Mouse (Mus musculus) embryonic facial prominence, embryonic 14.5 days (tissue): ENCODE results near the gene Camta2. TPM values are rescaled to one million over a fixed set of nuclear protein-coding genes. Genes with fewer than 3 reads are reported as not detected.

Experiments used
- ATAC-seq: fragments of 200-750 bp; cut with Nextera tagmentation; 2 replicates; pipeline ENCODE4 v1.8.0; 2017; ENCODE audit warnings: low read depth, moderate number of reproducible peaks, moderate TSS enrichment
- DNase-seq: peaks from one replicate; pipeline ENCODE4 v3.0.0-alpha.2; 2015; ENCODE audit warnings: low spot score
- H3K27ac ChIP-seq: fragments of 300-500 bp; sonication (generic); replicated peaks from 2 replicates; pipeline ENCODE4 v1.5.1; 2014; ENCODE audit warnings: low read depth, mild to moderate bottlenecking, low read length, moderate library complexity
- H3K27me3 ChIP-seq: fragments of 300-500 bp; sonication (generic); replicated peaks from 2 replicates; pipeline ENCODE4 v1.6.1; 2014; ENCODE audit warnings: low read length; ENCODE audit not compliant: control insufficient read depth, insufficient read depth
- H3K36me3 ChIP-seq: fragments of 300-500 bp; sonication (generic); 2 replicates; pipeline ENCODE4 v1.6.1; 2014; ENCODE audit warnings: low read length, mixed read lengths; ENCODE audit not compliant: control insufficient read depth, insufficient read depth
- H3K4me1 ChIP-seq: fragments of 300-500 bp; sonication (generic); 2 replicates; pipeline ENCODE4 v1.6.1; 2014; ENCODE audit warnings: antibody characterized with exemption, low read length; ENCODE audit not compliant: control insufficient read depth, insufficient read depth
- H3K4me2 ChIP-seq: fragments of 300-500 bp; sonication (generic); 2 replicates; pipeline ENCODE4 v1.6.1; 2014; ENCODE audit warnings: low read depth, mild to moderate bottlenecking, low read length, moderate library complexity, mixed read lengths
- H3K4me3 ChIP-seq: fragments of 300-500 bp; sonication (generic); 2 replicates; pipeline ENCODE4 v1.5.1; 2014; ENCODE audit warnings: low read depth, mild to moderate bottlenecking, low read length
- H3K9ac ChIP-seq: fragments of 300-500 bp; sonication (generic); 2 replicates; pipeline ENCODE4 v1.6.1; 2014; ENCODE audit warnings: low read depth, mild to moderate bottlenecking, low read length, moderate library complexity, mixed read lengths
- H3K9me3 ChIP-seq: fragments of 300-500 bp; sonication (generic); 2 replicates; pipeline ENCODE4 v1.6.1; 2016; ENCODE audit warnings: low read length; ENCODE audit not compliant: control insufficient read depth
- WGBS: fragments of 180-500 bp; shearing (Covaris S2); extraction: QIAGEN DNeasy Blood & Tissue Kit; methylation state at CpG from one replicate; pipeline ENCODE4 v1.1.7; 2014; 5-methylcytosine and 5-hydroxymethylcytosine counted together
- polyA plus RNA-seq: library from polyadenylated mRNA; unstranded; fragments of >200 nt; fragmentation: Nextera tagmentation; extraction: Ambion mirVana; gene quantifications from 2 replicates; pipeline ENCODE4 v1.2.1, GENCODE M21; 2014

The Camta2 gene
- polyA plus RNA-seq, 1 experiment from 2014 or later = 12.6 TPM

DNA sequence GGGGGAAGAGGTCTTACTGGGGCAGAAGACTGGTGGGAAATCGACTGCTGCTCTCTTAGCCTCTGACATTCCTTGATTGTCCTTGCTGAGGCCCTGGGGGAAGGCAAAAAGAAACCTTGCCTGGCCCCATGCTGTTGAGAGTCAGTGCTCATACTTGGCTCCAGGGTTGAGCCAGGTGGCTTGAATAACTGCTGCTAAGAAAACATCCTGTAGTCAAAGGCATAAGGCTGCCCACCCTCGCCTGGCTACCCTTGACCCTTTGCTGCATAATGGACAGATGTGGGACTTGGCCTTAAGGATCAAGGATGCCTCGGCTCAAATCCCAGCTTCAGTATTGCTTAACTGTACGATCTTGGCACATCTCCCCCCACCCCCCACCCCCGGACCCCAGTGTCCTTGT lies 30.6 kb upstream of the Camta2 start:
- no peaks in the 10 kb centered on the region for H3K4me1 ChIP-seq
- H3K4me2 ChIP-seq = no peak overlapping the region
- H3K36me3 ChIP-seq = peaks cover 79% of the 10 kb centered on the region
- no peak overlapping the region for H3K27ac ChIP-seq
- 65% methylated on average over 5 of the region's 5 CpGs for WGBS
- H3K9me3 ChIP-seq = no peaks in the 10 kb centered on the region
- ATAC-seq = no peak
- no peaks in the 10 kb centered on the region for H3K27me3 ChIP-seq
- no peak overlapping the region for H3K9ac ChIP-seq
- no peak for DNase-seq
- no peak overlapping the region for H3K4me3 ChIP-seq

DNA sequence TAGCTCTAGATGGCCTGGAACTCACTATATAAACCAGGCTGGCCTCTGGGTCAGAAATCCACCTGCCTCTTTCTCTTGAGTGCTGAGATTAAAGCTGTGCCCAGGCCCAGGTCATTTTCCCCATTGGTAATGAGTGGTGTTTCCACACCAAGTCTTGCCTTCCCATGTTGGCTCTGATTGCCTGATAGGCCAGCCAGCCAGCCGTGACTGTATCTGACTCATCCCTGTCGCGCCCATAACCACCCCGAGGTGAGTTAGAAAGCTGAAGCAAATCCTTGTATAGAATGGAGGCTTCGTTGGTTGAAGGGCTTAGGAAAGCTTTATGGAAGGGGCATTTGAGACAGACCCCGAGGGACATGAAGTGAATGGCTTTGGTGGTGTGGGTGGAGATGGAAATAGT lies 27.9 kb upstream of the Camta2 start:
- peaks cover 80% of the 10 kb centered on the region for H3K36me3 ChIP-seq
- WGBS = 86% methylated on average over 6 of the region's 6 CpGs
- H3K4me2 ChIP-seq = no peak overlapping the region
- no peaks in the 10 kb centered on the region for H3K4me1 ChIP-seq
- H3K9ac ChIP-seq = no peak overlapping the region
- no peaks in the 10 kb centered on the region for H3K27me3 ChIP-seq
- DNase-seq (no peak), ATAC-seq (no peak)
- no peak overlapping the region for H3K27ac ChIP-seq
- H3K4me3 ChIP-seq = no peak overlapping the region
- H3K9me3 ChIP-seq = no peaks in the 10 kb centered on the region

DNA sequence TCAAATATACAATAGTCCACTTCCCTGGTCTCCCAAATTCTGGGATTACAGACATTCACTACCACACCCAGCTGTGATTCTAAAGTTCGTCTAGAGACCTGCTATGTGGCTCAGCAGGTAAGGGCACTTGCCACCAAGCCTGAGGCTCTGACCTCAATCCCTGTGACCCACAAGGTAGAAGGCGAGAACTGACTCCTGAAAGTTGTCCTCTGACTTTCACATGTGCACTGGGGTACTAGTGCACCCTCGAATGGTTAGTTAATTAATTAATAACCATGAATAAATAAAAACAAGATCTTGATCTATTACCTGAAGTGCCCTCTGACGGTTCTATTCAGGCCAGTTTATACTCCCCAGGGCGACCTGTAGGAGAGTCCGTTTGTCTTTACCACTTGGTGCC lies 25.3 kb upstream of the Camta2 start:
- no peak overlapping the region for H3K9ac ChIP-seq
- no peak for ATAC-seq
- H3K4me3 ChIP-seq = no peak overlapping the region
- no peaks in the 10 kb centered on the region for H3K27me3 ChIP-seq
- H3K9me3 ChIP-seq = no peaks in the 10 kb centered on the region
- WGBS = 87% methylated on average over 6 of the region's 6 CpGs
- H3K36me3 ChIP-seq = peaks cover 77% of the 10 kb centered on the region
- H3K4me2 ChIP-seq = no peak overlapping the region
- no peak for DNase-seq
- H3K4me1 ChIP-seq = no peaks in the 10 kb centered on the region
- no peak overlapping the region for H3K27ac ChIP-seq

DNA sequence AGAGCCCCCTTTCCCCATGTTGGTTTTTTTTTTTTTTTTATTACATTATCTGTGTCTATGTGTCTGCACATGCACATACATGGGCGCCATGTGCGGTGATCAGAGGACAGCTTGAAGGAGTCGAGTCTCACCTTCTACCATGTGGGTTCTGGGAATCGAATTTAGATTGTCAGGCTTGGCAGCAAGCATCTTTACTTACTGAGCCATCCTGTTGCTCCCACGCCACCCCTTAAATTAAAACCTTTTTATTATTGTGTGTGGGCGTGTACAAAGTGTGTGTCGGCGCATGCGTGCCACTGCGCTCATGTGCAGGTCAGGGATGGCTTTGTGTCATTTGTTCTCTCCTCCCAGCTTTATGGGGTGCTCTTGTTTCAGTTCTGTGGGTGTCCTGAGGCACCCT lies 23.1 kb upstream of the Camta2 start:
- peaks cover 84% of the 10 kb centered on the region for H3K36me3 ChIP-seq
- DNase-seq = no peak
- 95% methylated on average over 10 of the region's 10 CpGs for WGBS

DNA sequence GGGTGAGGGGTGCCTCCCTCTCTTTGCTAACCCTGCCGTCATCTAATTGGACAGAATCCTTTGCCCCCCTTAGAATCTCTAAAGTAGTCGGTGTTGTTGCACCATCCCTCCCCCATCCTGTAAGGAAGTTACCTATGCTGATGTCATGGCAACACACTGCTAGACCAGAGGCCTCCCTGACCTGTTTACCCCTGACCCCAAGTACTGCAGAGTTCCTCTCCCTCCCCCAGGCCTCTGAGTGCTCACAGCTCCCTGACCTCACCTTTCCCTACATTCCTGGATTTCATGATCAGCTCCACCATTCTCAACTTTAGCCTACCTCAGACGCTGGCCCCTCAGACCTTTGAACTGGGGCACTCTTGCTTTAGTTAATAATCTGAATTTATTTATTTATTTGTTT lies 18.2 kb upstream of the Camta2 start:
- Histone ChIP-seq H3K4me1 (peaks cover 15% of the 10 kb centered on the region), H3K36me3 (peaks cover 79% of the 10 kb centered on the region), H3K9ac (no peak overlapping the region), H3K9me3 (no peaks in the 10 kb centered on the region), H3K4me3 (no peak overlapping the region), H3K27me3 (no peaks in the 10 kb centered on the region), H3K27ac (no peak overlapping the region), H3K4me2 (no peak overlapping the region)
- DNase-seq = no peak
- WGBS = 81% methylated on average over 3 of the region's 3 CpGs
- no peak for ATAC-seq

More for the DNA sequence above, 23.1 kb upstream of the Camta2 start:
- Histone ChIP-seq H3K9me3 (no peaks in the 10 kb centered on the region), H3K4me2 (no peak overlapping the region), H3K27ac (no peak overlapping the region), H3K27me3 (no peaks in the 10 kb centered on the region), H3K4me3 (no peak overlapping the region), H3K4me1 (no peaks in the 10 kb centered on the region), H3K9ac (no peak overlapping the region)
- ATAC-seq = no peak

DNA sequence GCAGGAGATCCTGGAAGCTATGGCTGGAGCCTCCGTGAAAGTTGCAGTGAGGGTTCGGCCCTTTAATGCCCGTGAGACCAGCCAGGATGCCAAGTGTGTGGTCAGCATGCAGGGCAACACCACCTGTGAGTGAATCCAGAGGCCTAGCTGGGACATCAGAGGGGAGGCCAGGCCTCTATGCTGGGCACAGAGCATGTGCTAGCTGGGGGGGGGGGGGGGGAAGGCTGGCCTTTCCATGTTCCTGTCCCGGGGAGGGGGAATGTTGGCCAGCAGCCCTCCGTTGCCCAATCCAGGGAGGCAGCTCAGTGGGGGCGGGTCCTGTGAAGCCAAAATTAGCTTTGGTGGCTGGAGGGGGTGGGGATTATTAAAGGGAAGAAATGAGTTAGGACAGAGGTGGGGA lies 14.9 kb upstream of the Camta2 start:
- peaks cover 49% of the 10 kb centered on the region for H3K36me3 ChIP-seq
- H3K9me3 ChIP-seq = no peaks in the 10 kb centered on the region
- H3K9ac ChIP-seq = peak overlapping the region; percentile 93; the same call in 1 of the 2 replicates
- H3K27me3 ChIP-seq = no peaks in the 10 kb centered on the region
- WGBS = 61% methylated on average over 5 of the region's 6 CpGs
- no peak for DNase-seq
- H3K4me3 ChIP-seq = no peak overlapping the region
- H3K4me1 ChIP-seq = peaks cover 19% of the 10 kb centered on the region
- no peak for ATAC-seq
- H3K4me2 ChIP-seq = peak overlapping the region; percentile 69; the same call in 1 of the 2 replicates
- no peak overlapping the region for H3K27ac ChIP-seq

DNA sequence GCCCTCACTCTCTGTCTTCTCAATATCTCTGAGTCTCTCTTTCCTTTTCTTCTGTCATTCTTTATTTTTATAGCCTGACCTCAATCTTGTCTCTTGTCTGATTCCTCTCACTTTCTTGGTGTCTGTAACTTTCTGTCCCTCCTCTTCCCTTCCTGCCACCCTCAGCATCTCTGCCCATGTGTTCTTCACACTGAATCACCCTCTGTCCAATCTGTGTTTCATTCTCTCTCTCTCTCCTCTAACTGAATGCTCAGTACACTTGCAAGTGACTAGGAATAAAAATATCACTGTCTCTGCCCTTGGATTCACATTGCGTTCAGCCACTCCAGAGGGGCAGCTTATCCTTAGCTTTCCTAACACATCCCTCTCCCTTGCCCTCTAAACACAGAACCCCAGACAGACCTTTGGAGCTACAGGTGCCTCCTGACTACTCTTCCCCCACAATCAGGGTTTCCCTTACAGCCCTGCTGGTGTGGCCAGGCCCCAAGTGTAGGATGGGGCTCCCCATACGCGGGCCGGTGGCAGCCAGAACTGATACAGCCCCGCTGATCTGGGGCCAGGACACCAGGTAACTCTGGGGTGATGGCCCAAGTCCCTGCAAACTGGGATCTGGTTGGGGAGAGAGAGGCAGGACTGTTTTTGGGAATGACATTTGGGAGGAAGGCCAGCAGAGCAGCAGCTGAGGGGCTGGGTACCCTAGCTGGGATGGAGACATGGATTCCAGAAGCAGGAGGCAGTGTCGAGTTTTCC lies 14.3 kb upstream of the Camta2 start:
- Histone ChIP-seq H3K4me1 (peaks cover 19% of the 10 kb centered on the region), H3K27ac (no peak overlapping the region; the same call in 1 of the 2 replicates), H3K36me3 (peaks cover 42% of the 10 kb centered on the region), H3K4me3 (peak overlapping the region; percentile 83), H3K27me3 (no peaks in the 10 kb centered on the region), H3K9me3 (no peaks in the 10 kb centered on the region), H3K9ac (peak overlapping the region; percentile 93), H3K4me2 (peak overlapping the region; percentile 69)
- no peak for ATAC-seq
- WGBS = 78% methylated on average over 6 of the region's 6 CpGs
- no peak for DNase-seq

DNA sequence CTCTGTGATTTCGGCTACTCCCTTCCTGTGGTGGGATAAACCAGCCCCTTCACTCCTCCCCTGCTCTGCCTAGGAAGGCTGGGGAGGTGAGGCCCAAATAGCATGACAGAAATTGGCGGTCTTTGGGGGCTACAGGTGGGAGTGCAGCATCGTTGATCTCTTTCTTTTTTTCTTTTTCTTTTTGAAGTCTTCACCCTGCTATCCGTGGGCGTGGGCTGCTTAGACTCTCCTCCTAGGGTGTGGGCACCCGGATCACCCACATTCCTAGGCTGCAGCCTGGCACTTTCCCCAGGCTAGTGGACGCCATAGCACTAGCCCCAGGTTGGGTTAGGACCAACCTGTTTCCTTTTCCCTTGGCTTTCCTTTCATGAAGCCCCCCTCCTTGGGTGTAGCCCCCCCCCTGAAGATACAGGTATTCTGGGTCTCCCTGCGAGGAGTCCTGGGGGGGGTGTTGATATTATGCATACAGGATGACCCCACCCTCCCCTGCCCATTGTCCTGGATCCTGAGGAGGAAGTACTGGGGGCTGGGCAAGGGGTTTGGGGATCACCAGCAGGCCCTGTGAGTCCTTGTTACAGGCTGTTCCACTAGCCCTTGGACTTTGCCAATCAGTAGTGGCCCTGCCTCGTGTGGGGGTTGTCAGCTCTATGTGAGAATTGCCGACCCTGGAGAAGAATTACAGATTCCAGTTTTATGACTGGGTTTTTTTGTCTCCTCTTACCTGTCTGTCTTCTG lies 13.5 kb upstream of the Camta2 start:
- WGBS = 11% methylated on average over 10 of the region's 10 CpGs
- H3K9ac ChIP-seq = peak overlapping the region; percentile 93
- H3K36me3 ChIP-seq = peaks cover 35% of the 10 kb centered on the region
- peak overlapping the region; percentile 83 for H3K4me3 ChIP-seq
- DNase-seq (no peak), ATAC-seq (no peak)
- H3K27ac ChIP-seq = no peak overlapping the region; the same call in 1 of the 2 replicates
- peaks cover 19% of the 10 kb centered on the region for H3K4me1 ChIP-seq
- no peaks in the 10 kb centered on the region for H3K9me3 ChIP-seq
- peak overlapping the region; percentile 69 for H3K4me2 ChIP-seq
- H3K27me3 ChIP-seq = no peaks in the 10 kb centered on the region
